Mouse (Mus musculus) lung, embryonic 14.5 days (tissue): Measurements from ENCODE around the gene Cldn14. TPM values are rescaled to one million over a fixed set of nuclear protein-coding genes. Genes with fewer than 3 reads are reported as not detected.
"Not testable (repeated sequence)": the region's sequence is repeated elsewhere in the genome, so short reads cannot be mapped to it uniquely, and the experiment has no call there.

Source experiments
- ATAC-seq: fragments of 200-750 bp; cut with Nextera tagmentation; 2 replicates; pipeline ENCODE4 v1.8.0; 2017; ENCODE audit warnings: mild to moderate bottlenecking, moderate TSS enrichment, moderate library complexity; ENCODE audit not compliant: insufficient read depth
- DNase-seq: peaks from one replicate; pipeline ENCODE4 v3.0.0-alpha.2; 2015
- H3K27ac ChIP-seq: fragments of 300-500 bp; sonication (generic); 2 replicates; pipeline ENCODE4 v1.5.1; 2014; ENCODE audit warnings: low read depth, mild to moderate bottlenecking, moderate library complexity
- H3K27me3 ChIP-seq: fragments of 300-500 bp; sonication (generic); 2 replicates; pipeline ENCODE4 v1.6.1; 2014; ENCODE audit warnings: low read length, control low read depth; ENCODE audit not compliant: insufficient read depth
- H3K36me3 ChIP-seq: fragments of 300-500 bp; sonication (generic); 2 replicates; pipeline ENCODE4 v1.6.1; 2014; ENCODE audit warnings: control low read depth; ENCODE audit not compliant: insufficient read depth
- H3K4me1 ChIP-seq: fragments of 300-500 bp; sonication (generic); 2 replicates; pipeline ENCODE4 v1.6.1; 2014; ENCODE audit warnings: antibody characterized with exemption, control low read depth; ENCODE audit not compliant: insufficient read depth
- H3K4me2 ChIP-seq: fragments of 300-500 bp; sonication (generic); 2 replicates; pipeline ENCODE4 v1.6.1; 2014; ENCODE audit warnings: mild to moderate bottlenecking
- H3K4me3 ChIP-seq: fragments of 300-500 bp; sonication (generic); 2 replicates; pipeline ENCODE4 v1.5.1; 2014; ENCODE audit warnings: low read depth, low read length
- H3K9ac ChIP-seq: fragments of 300-500 bp; sonication (generic); 2 replicates; pipeline ENCODE4 v1.6.1; 2014
- H3K9me3 ChIP-seq: fragments of 300-500 bp; sonication (generic); 2 replicates; pipeline ENCODE4 v1.6.1; 2016; ENCODE audit warnings: low read depth, low read length, control low read depth
- CTCF ChIP-seq: IDR thresholded peaks from 2 replicates; pipeline ENCODE4 v1.5.1; 2016; ENCODE audit warnings: antibody characterized with exemption, low read depth
- WGBS: fragments of 180-500 bp; shearing (Covaris S2); extraction: QIAGEN DNeasy Blood & Tissue Kit; methylation state at CpG from one replicate; pipeline ENCODE4 v1.1.7; 2014; 5-methylcytosine and 5-hydroxymethylcytosine counted together
- polyA plus RNA-seq: library from polyadenylated mRNA; unstranded; fragments of >200 nt; fragmentation: Nextera tagmentation; extraction: Ambion mirVana; gene quantifications from 2 replicates; pipeline ENCODE4 v1.2.1, GENCODE M21; 2014

The Cldn14 gene
- polyA plus RNA-seq, 1 experiment from 2014 or later: not detected

- no peak overlapping the region for H3K27ac ChIP-seq
- no peaks in the 10 kb centered on the region for H3K9me3 ChIP-seq
- no peak for ATAC-seq
- no peak for TF ChIP-seq CTCF
- no peak overlapping the region for H3K4me3 ChIP-seq
- 77% methylated on average over 11 of the region's 11 CpGs for WGBS
- H3K9ac ChIP-seq: no peak overlapping the region
- no peak for DNase-seq
- no peak overlapping the region for H3K4me2 ChIP-seq
- no peaks in the 10 kb centered on the region for H3K4me1 ChIP-seq
- no peaks in the 10 kb centered on the region for H3K36me3 ChIP-seq
- no peaks in the 10 kb centered on the region for H3K27me3 ChIP-seq
These were observed 26.3 kb downstream of the Cldn14 start for GRCm38 (mm10) chr16:93982341-93982740.

- Histone ChIP-seq H3K27me3 (no peaks in the 10 kb centered on the region), H3K9me3 (no peaks in the 10 kb centered on the region), H3K27ac (no peak overlapping the region), H3K36me3 (no peaks in the 10 kb centered on the region), H3K9ac (no peak overlapping the region), H3K4me2 (no peak overlapping the region), H3K4me3 (no peak overlapping the region), H3K4me1 (no peaks in the 10 kb centered on the region)
- TF ChIP-seq CTCF: no peak
- DNase-seq (no peak), ATAC-seq (no peak)
- WGBS: 54% methylated on average over 15 of the region's 15 CpGs
These were observed 27.3 kb downstream of the Cldn14 start for GRCm38 (mm10) chr16:93981190-93981841.

- not testable (repeated sequence) for H3K4me2 ChIP-seq, H3K27ac ChIP-seq, H3K4me1 ChIP-seq, H3K9me3 ChIP-seq, H3K36me3 ChIP-seq, ATAC-seq, H3K9ac ChIP-seq, DNase-seq, H3K4me3 ChIP-seq, H3K27me3 ChIP-seq
- WGBS: 85% methylated on average over 3 of the region's 3 CpGs
These were observed 28.3 kb downstream of the Cldn14 start for GRCm38 (mm10) chr16:93980338-93980737.

GRCm38 (mm10) chr16:93979316-93979715, 29.3 kb downstream of the Cldn14 start:
- Histone ChIP-seq H3K9ac (no peak overlapping the region), H3K4me3 (no peak overlapping the region), H3K4me1 (no peaks in the 10 kb centered on the region), H3K27ac (no peak overlapping the region), H3K9me3 (no peaks in the 10 kb centered on the region), H3K27me3 (no peaks in the 10 kb centered on the region), H3K4me2 (no peak overlapping the region), H3K36me3 (no peaks in the 10 kb centered on the region)
- ATAC-seq (no peak), DNase-seq (no peak)
- 77% methylated on average over 2 of the region's 2 CpGs for WGBS
- TF ChIP-seq CTCF: no peak

GRCm38 (mm10) chr16:93977587-93977986, 31.1 kb downstream of the Cldn14 start:
- no peak for DNase-seq
- H3K27me3 ChIP-seq: no peaks in the 10 kb centered on the region
- H3K4me2 ChIP-seq: no peak overlapping the region
- H3K4me1 ChIP-seq: no peaks in the 10 kb centered on the region
- H3K27ac ChIP-seq: no peak overlapping the region
- no peak overlapping the region for H3K4me3 ChIP-seq
- TF ChIP-seq CTCF: no peak
- H3K36me3 ChIP-seq: no peaks in the 10 kb centered on the region
- no peaks in the 10 kb centered on the region for H3K9me3 ChIP-seq
- no peak for ATAC-seq
- WGBS: 92% methylated on average over 6 of the region's 6 CpGs
- H3K9ac ChIP-seq: no peak overlapping the region

GRCm38 (mm10) chr16:93976907-93977306, 31.7 kb downstream of the Cldn14 start:
- WGBS: 37% methylated on average over 3 of the region's 3 CpGs
- Histone ChIP-seq H3K9me3 (no peaks in the 10 kb centered on the region), H3K27me3 (no peaks in the 10 kb centered on the region), H3K4me3 (no peak overlapping the region), H3K36me3 (no peaks in the 10 kb centered on the region), H3K4me2 (no peak overlapping the region), H3K27ac (no peak overlapping the region), H3K4me1 (no peaks in the 10 kb centered on the region), H3K9ac (no peak overlapping the region)
- peak; percentile 61 for TF ChIP-seq CTCF
- ATAC-seq: no peak
- peak; percentile 37 for DNase-seq

GRCm38 (mm10) chr16:93975430-93975829, 33.2 kb downstream of the Cldn14 start:
- no peak for DNase-seq
- no peak overlapping the region for H3K4me3 ChIP-seq
- peak; percentile 17; the same call in 1 of the 2 replicates for TF ChIP-seq CTCF
- no peak for ATAC-seq
- 80% methylated on average over 12 of the region's 12 CpGs for WGBS
- H3K27me3 ChIP-seq: no peaks in the 10 kb centered on the region
- H3K9me3 ChIP-seq: no peaks in the 10 kb centered on the region
- no peak overlapping the region for H3K9ac ChIP-seq
- H3K4me2 ChIP-seq: no peak overlapping the region
- H3K36me3 ChIP-seq: no peaks in the 10 kb centered on the region
- H3K27ac ChIP-seq: no peak overlapping the region
- no peaks in the 10 kb centered on the region for H3K4me1 ChIP-seq
